Mouse (Mus musculus) limb, embryonic 13.5 days (tissue): Measurements from ENCODE around the gene Cd151. TPM values are rescaled to one million over a fixed set of nuclear protein-coding genes. Genes with fewer than 3 reads are reported as not detected.

ENCODE experiments used
- ATAC-seq: fragments of 200-750 bp; cut with Nextera tagmentation; 2 replicates; pipeline ENCODE4 v1.8.0; 2017; ENCODE audit warnings: low read depth, moderate number of reproducible peaks, moderate TSS enrichment; ENCODE audit not compliant: low FRiP score
- H3K27ac ChIP-seq: fragments of 300-500 bp; sonication (generic); 2 replicates; pipeline ENCODE4 v1.5.1; 2015; ENCODE audit warnings: inconsistent platforms, mild to moderate bottlenecking, moderate library complexity
- H3K27me3 ChIP-seq: fragments of 300-500 bp; sonication (generic); 2 replicates; pipeline ENCODE4 v1.6.1; 2015; ENCODE audit warnings: mild to moderate bottlenecking, inconsistent platforms
- H3K36me3 ChIP-seq: fragments of 300-500 bp; sonication (generic); 2 replicates; pipeline ENCODE4 v1.6.1; 2015; ENCODE audit warnings: inconsistent platforms, mild to moderate bottlenecking, moderate library complexity
- H3K4me1 ChIP-seq: fragments of 300-500 bp; sonication (generic); 2 replicates; pipeline ENCODE4 v1.6.1; 2015; ENCODE audit warnings: inconsistent platforms
- H3K4me2 ChIP-seq: fragments of 300-500 bp; sonication (generic); replicated peaks from 2 replicates; pipeline ENCODE4 v1.6.1; 2015; ENCODE audit warnings: inconsistent platforms, mild to moderate bottlenecking, moderate library complexity
- H3K4me3 ChIP-seq: fragments of 300-500 bp; sonication (generic); 2 replicates; pipeline ENCODE4 v1.5.1; 2015; ENCODE audit warnings: moderate library complexity, mild to moderate bottlenecking, inconsistent platforms
- H3K9ac ChIP-seq: fragments of 300-500 bp; sonication (generic); 2 replicates; pipeline ENCODE4 v1.6.1; 2015; ENCODE audit warnings: mild to moderate bottlenecking, inconsistent platforms
- H3K9me3 ChIP-seq: fragments of 300-500 bp; sonication (generic); 2 replicates; pipeline ENCODE4 v1.6.1; 2016; ENCODE audit warnings: inconsistent platforms
- WGBS: fragments of 180-500 bp; shearing (Covaris S2); methylation state at CpG from one replicate; pipeline ENCODE4 v1.1.7; 2015; 5-methylcytosine and 5-hydroxymethylcytosine counted together
- polyA plus RNA-seq: library from polyadenylated mRNA; unstranded; fragments of >200 nt; fragmentation: Nextera tagmentation; extraction: Ambion mirVana; gene quantifications from 2 replicates; pipeline ENCODE4 v1.2.1, GENCODE M21; 2015

The Cd151 gene
- 12.6 and 14.6 TPM in 2 replicates for polyA plus RNA-seq

DNA sequence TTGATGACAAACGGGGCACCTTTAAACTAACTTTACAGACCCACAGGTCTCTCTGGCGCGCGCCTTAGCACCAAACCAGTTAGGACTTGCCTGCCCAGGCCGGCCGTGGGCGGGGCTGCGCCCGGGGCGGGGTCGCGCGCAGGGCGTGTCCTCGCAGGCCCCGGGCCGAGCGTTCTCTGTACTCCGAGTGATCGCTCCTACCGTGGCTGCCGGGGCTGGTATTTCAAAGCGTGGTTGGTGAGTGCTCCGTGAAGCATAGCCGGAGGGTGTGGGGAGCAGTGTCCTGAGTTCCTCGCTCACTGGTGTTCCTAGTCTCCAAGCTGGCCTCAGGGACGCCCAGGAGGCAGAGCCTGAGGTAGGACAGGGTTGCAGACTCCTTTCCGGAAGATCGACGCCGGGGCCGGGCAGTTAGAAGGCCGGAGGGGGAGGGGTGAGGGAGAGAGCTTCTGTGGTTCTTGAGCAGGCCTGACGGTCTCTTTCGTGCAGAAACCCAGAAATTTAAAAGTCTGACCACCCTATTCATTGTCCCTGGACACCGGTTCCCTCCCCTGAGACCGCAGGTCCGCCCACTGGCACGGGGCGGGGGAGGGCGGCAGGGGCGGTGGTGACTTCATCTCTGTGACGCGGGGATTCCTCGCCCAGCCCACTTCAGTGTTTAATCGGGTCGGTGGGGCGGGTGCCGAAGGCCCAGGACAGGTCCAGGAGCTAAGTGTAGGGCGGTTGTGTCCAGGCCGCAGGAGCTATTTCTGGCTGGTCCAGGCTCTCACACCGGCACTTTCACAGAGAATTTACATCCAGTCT lies at the start of gene Cd151:
Gene Cd151 (plus strand): TSS at position 163 of the 801 bp plus-strand sequence.
- H3K27me3 ChIP-seq, result peaks cover 40% of the 10 kb centered on the region
- H3K9me3 ChIP-seq, result no peaks in the 10 kb centered on the region
- H3K9ac ChIP-seq, result peak within 1 kb of the TSS; percentile 86
- H3K36me3 ChIP-seq, result peaks cover 33% of the 10 kb centered on the region
- H3K4me2 ChIP-seq, result peak within 1 kb of the TSS; percentile 91
- H3K4me3 ChIP-seq, result peak within 1 kb of the TSS; percentile 83
- peaks cover 56% of the 10 kb centered on the region for H3K4me1 ChIP-seq
- peak within 1 kb of the TSS; percentile 81 for H3K27ac ChIP-seq
- under 1% methylated on average over 52 of the region's 52 CpGs for WGBS
- peak; percentile 81 for ATAC-seq

DNA sequence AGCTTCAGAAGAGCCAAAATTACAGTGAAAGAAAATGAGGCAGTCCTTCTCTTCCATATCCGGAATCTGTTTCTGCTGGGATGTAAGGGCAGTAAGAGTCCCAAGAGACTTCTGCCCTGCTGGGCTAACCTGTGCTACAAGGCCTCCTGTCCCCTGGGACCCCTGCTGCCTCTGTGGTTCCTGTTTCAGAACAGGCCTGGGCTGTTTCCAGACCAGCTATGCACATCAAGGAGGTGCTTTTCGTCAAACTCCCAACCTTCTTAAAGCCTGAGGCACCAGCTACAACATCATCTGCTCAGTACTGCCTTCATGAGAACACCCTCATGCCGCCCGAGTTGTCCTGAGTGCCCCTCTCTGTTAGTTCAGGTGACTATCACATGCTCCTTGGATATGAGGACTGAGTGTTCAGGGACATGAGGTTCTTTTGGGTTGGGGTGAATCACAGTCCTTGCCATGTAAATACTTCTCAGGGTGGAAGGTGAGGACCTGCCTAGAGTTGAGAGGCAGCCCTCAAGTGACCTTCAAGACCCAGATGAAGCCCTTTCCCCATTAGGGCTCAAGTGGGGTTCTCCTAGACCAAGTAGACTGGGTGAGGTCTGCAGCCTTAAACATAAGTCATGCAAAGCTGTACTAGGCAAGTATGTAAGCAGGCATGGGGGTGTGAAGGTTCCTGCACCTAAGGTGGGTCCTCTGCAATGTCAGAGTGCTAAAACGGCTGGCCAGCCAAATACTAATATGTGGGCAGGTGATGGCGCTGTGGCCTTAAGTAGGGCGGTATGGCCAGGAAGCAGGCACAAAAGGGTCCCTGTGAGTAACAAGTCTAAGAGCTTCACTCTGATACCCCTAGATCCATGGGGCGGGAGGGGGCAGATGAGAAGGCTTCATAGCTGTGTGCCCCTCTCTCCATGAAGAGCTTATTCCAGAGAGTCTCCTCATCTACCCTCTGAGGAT lies 49.2 kb upstream of the Cd151 start:
- Histone ChIP-seq H3K4me1 (peaks cover 8% of the 10 kb centered on the region), H3K36me3 (no peaks in the 10 kb centered on the region), H3K27ac (no peak overlapping the region), H3K9me3 (no peaks in the 10 kb centered on the region), H3K4me3 (no peak overlapping the region), H3K9ac (no peak overlapping the region), H3K27me3 (no peaks in the 10 kb centered on the region), H3K4me2 (no peak overlapping the region)
- 68% methylated on average over 8 of the region's 8 CpGs for WGBS
- no peak for ATAC-seq

DNA sequence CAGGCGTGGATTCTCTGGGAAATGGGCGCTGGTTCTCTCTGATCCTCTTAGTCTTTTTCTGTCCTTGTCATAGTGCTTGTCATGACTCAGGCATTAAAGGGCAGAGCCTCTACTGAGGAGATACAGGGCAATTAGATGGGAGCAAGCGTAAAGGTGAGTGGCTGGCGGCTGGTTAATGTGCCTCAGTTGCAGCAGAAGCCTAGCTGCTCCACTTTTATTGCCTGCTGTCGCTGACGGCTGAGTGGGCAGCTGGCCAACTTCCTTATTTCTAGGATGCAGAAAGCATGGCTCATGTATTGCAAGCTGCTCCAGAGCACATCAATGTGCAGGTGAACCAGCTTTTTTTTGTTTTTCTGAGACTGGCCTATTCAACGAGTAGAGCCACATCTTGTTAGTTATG lies 48.2 kb upstream of the Cd151 start:
- no peaks in the 10 kb centered on the region for H3K36me3 ChIP-seq
- ATAC-seq, result no peak
- H3K27me3 ChIP-seq, result no peaks in the 10 kb centered on the region
- H3K27ac ChIP-seq, result no peak overlapping the region
- H3K4me2 ChIP-seq, result no peak overlapping the region
- 37% methylated on average over 7 of the region's 7 CpGs for WGBS
- H3K4me3 ChIP-seq, result no peak overlapping the region
- no peak overlapping the region for H3K9ac ChIP-seq
- H3K4me1 ChIP-seq, result peaks cover 4% of the 10 kb centered on the region
- H3K9me3 ChIP-seq, result no peaks in the 10 kb centered on the region

DNA sequence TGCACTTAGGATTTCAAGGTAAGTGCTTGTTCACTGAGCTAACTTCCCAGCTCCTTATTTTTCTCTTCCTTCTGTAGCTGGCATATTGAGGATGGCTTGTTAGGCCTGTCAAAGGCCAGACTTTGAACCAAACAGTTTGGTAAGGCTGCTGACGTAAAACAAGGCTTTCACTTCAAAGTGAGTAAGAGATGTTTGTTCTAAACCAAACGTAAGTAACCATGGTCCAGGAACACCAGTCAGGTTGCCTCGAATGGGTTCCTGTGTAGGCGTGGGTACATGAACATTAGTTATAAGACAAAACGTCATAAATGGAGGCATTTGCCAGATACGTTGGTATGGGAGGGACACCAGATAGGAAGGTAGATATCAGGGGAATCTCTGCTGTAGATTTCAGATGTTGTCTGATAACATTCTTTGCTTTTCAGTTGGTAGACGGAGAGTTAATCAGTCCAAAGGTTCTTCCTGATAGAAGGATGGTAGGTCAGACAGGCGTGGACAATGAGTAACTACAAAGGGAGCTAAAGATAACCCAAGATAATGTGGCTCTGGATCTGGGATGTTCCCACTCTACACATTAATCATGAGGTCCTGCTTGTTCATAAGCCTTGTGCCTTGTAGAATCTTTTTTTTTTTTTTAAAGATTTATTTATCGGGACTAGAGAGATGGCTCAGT lies 47.0 kb upstream of the Cd151 start:
- H3K27me3 ChIP-seq, result no peaks in the 10 kb centered on the region
- no peak overlapping the region for H3K4me2 ChIP-seq
- peaks cover 4% of the 10 kb centered on the region for H3K4me1 ChIP-seq
- H3K4me3 ChIP-seq, result no peak overlapping the region
- WGBS, result 78% methylated on average over 9 of the region's 9 CpGs
- no peak overlapping the region for H3K9ac ChIP-seq
- no peak overlapping the region for H3K27ac ChIP-seq
- ATAC-seq, result no peak
- no peaks in the 10 kb centered on the region for H3K9me3 ChIP-seq
- no peaks in the 10 kb centered on the region for H3K36me3 ChIP-seq

DNA sequence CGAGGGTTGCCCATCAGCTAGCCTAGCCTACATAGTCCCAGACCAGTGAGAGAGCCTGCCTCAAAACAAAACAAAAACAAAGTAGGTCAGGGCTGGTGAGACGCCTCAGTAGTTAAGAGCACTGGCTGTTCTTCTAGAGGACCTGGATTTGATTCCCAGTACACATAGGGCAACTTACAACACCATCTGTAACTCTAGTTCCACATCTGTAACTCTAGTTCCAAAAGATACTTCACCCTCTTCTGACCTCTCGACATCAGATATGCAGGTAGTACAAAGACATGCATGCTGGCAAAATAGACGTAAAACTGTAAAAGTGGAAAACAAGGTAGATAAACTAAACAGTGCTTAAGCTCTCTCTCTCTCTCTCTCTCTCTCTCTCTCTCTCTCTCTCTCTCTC lies 43.4 kb upstream of the Cd151 start:
- no peak overlapping the region for H3K4me2 ChIP-seq

DNA sequence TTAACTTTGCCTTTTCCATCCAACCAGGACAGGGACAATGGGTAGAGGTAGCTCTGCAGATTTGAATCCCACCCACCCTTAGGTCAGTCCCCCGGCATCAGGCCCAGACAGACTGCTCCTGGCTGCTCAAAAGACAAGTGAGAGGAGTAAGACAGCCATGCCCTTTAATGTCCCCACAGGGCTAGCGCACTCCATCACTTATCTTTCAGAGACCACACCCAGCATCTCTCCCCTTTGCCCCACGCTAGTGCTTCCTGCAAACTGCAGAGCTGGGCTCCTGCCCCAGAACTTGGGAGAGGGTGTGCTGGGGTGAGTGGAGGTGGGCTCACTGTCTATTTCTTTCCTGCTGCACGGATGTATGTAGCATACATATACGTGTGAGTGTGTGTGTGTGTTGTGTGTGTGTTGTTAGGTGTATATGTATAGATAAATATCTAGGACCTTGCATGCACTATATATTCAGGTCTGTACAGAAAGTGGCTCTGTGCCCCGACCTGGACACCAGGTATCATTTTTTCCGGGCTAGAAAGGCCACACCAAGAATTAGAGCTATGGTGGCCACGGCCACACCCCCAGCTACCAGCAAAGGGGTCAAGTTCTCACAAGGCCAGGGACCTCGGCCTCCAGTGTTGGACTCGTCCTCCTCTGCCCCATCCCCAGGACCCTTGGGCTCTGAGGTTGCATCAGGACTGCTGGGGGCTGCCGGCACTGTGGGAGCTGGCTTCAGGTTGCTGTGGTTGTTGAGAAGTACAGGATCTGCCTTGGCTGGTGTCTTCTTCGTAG lies 40.1 kb upstream of the Cd151 start:
- no peak for ATAC-seq
- 80% methylated on average over 12 of the region's 12 CpGs for WGBS
- Histone ChIP-seq H3K27ac (no peak overlapping the region), H3K9ac (no peak overlapping the region), H3K9me3 (no peaks in the 10 kb centered on the region), H3K4me1 (peaks cover 21% of the 10 kb centered on the region), H3K36me3 (peaks cover 22% of the 10 kb centered on the region), H3K27me3 (no peaks in the 10 kb centered on the region), H3K4me2 (no peak overlapping the region), H3K4me3 (no peak overlapping the region)

More for the DNA sequence above, 43.4 kb upstream of the Cd151 start:
- Histone ChIP-seq H3K36me3 (no peaks in the 10 kb centered on the region), H3K27ac (no peak overlapping the region), H3K9ac (no peak overlapping the region), H3K4me1 (peaks cover 8% of the 10 kb centered on the region), H3K4me3 (no peak overlapping the region), H3K27me3 (no peaks in the 10 kb centered on the region), H3K9me3 (no peaks in the 10 kb centered on the region)
- WGBS, result 70% methylated on average over 4 of the region's 4 CpGs
- no peak for ATAC-seq

DNA sequence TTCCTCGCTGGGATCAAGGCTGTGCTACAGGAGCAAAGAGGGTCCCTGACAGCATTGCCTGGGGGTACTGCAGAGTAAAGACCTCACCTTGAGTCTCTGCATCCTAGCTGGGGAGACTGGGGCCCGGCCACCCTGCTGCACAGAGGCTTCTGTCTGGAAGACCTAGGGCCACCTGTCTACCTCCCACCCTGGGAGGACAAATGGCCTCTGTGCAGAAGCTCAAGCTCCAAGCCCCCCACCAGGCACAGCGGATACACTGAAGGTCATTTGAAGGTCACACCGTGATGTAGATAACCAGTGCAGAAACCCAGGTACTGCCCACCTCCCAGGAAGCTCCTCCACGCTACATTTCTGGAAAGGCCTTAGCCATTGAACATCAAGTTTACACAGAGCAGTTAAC lies 38.5 kb upstream of the Cd151 start:
- WGBS, result 59% methylated on average over 5 of the region's 5 CpGs
- peak overlapping the region; percentile 56; the same call in 1 of the 2 replicates for H3K9ac ChIP-seq
- peak overlapping the region; percentile 36 for H3K4me3 ChIP-seq
- no peak for ATAC-seq
- peak overlapping the region; percentile 62 for H3K4me2 ChIP-seq
- peaks cover 38% of the 10 kb centered on the region for H3K36me3 ChIP-seq
- H3K4me1 ChIP-seq, result peaks cover 26% of the 10 kb centered on the region
- H3K27ac ChIP-seq, result no peak overlapping the region
- no peaks in the 10 kb centered on the region for H3K9me3 ChIP-seq
- H3K27me3 ChIP-seq, result no peaks in the 10 kb centered on the region

DNA sequence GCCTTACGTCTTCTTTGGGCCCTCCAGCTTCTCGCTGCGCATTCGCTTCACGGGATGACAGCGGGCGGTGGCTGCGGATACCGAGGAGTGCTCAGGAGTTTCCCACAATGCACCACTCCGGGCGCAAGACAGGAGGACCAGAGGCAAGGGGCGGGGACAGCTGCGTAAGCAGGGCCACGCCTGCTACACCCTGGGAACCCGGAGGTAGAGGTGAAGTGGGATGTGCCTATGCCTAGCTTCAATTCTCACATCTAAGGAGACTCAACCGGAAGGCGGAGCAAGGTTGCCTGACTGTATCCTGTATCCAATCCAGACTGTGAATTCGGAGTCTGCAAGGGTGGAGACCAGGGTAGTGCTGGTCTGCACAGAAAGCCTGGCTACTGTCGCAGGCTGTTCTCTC lies 37.9 kb upstream of the Cd151 start, which contains the start of gene Cend1:
Gene Cend1 (minus strand): TSS at position 182 of the 400 bp plus-strand sequence.
- peak; percentile 78 for ATAC-seq
- 4% methylated on average over 19 of the region's 19 CpGs for WGBS

DNA sequence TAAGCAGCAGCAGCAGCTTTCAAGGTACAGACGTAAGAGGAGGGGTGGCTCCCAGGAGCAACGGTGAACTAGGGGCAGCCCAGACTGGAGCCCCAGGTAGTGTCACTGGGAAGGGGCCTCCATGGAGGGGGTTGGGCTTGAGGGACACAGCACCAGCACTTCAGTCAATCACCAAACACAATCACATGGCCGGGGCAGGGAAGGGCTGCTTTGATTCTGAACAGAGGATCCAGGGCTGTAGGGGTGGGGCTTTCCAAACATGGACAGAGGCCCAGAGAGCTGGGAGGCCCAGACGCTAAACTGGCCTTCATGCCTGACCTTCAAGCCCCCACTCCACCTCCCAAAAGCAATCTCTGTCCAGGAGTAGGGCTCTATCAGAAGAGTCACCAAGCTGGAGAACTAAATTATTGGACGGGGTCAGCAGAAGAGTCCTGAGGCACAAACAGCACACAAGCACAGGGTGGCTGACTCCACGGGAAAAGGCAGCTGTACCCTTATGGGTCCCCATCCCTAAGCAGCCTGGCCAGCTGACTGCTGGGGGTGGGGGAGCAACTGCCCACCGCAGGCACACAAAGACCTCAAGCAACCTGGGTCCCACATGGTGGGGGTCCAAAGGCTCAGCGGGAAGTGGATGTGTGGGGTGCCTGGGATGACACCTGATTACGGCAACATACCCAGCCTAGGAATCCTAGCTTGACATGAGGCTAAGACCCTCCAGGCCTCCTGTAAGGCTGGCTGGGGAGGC lies 37.2 kb upstream of the Cd151 start:
- H3K4me2 ChIP-seq, result peak overlapping the region; percentile 62
- peaks cover 40% of the 10 kb centered on the region for H3K36me3 ChIP-seq
- H3K4me3 ChIP-seq, result no peak overlapping the region

More for the DNA sequence above, 37.9 kb upstream of the Cd151 start, which contains the start of gene Cend1:
- peaks cover 32% of the 10 kb centered on the region for H3K4me1 ChIP-seq
- no peaks in the 10 kb centered on the region for H3K9me3 ChIP-seq
- peak within 1 kb of the TSS; percentile 62 for H3K4me2 ChIP-seq
- H3K4me3 ChIP-seq, result peak within 1 kb of the TSS; percentile 36
- 0 out of 2 replicates have a peak within 1 kb of the TSS, but pooled peaks have one; percentile 22 for H3K27ac ChIP-seq
- peak within 1 kb of the TSS; percentile 56 for H3K9ac ChIP-seq
- H3K36me3 ChIP-seq, result peaks cover 40% of the 10 kb centered on the region
- no peaks in the 10 kb centered on the region for H3K27me3 ChIP-seq

DNA sequence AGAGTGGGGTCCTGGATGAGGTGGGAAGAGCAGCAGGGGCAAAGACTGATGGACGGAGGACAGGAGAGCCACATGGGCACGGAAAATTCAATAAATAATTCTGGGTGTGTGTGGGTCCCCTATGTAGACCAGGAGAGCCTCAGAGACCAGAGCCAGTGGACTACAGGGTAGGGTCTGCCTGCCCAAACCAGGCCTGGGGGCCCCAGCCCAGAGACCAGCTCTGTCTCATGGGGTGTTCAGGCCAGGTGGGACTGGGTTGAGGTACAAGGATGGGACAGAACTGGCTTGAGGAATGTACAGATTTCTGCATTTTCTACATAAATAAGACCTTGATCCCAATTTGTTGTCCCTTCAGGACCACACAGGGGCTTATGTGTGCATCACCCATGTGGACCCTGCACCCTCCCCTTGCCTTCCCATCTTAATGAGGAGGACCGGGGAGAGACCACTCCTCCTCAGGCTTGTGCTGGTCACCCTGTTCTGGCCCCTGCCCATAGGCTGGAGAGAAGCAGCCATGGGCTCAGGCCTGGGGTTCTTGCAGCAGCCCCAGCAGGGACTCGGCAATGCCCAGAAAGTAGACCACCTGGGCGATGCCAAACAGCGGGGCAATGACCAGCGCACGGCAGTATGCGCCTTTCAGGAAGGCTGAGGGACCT lies 36.5 kb upstream of the Cd151 start:
- Histone ChIP-seq H3K27me3 (no peaks in the 10 kb centered on the region), H3K4me1 (peaks cover 46% of the 10 kb centered on the region), H3K9me3 (no peaks in the 10 kb centered on the region), H3K27ac (no peak overlapping the region), H3K36me3 (peaks cover 40% of the 10 kb centered on the region), H3K9ac (0 out of 2 replicates have a peak overlapping the region, but pooled peaks have one; percentile 56), H3K4me2 (no peak overlapping the region), H3K4me3 (no peak overlapping the region)
- no peak for ATAC-seq
- WGBS, result 95% methylated on average over 9 of the region's 9 CpGs

More for the DNA sequence above, 37.2 kb upstream of the Cd151 start:
- H3K9ac ChIP-seq, result 0 out of 2 replicates have a peak overlapping the region, but pooled peaks have one; percentile 56
- WGBS, result 64% methylated on average over 9 of the region's 9 CpGs
- H3K27ac ChIP-seq, result 0 out of 2 replicates have a peak overlapping the region, but pooled peaks have one; percentile 22
- no peaks in the 10 kb centered on the region for H3K27me3 ChIP-seq
- ATAC-seq, result no peak
- no peaks in the 10 kb centered on the region for H3K9me3 ChIP-seq
- peaks cover 39% of the 10 kb centered on the region for H3K4me1 ChIP-seq
